Mouse (Mus musculus): ENCODE results near the gene Pgm2.
A peak's percentile ranks its signal among the peaks of the same experiment; 100 is the strongest.

Pgm2 gene

GRCm38 (mm10) chr5:64092748-64093292 lies at the start of gene Pgm2:
Gene Pgm2 (plus strand): TSS chr5:64092950.
- DNase-seq, result peak; percentile 88

GRCm38 (mm10) chr5:64043694-64044453 lies 48.9 kb upstream of the Pgm2 start:
- DNase-seq, result no peak

- DNase-seq, result no peak
Measured at GRCm38 (mm10) chr5:64044790-64045189, 48.0 kb upstream of the Pgm2 start.

- DNase-seq, result peak; percentile 72
Measured at GRCm38 (mm10) chr5:64045502-64045901, 47.2 kb upstream of the Pgm2 start.

GRCm38 (mm10) chr5:64046995-64047394 lies 45.8 kb upstream of the Pgm2 start:
- DNase-seq, result no peak

- DNase-seq, result no peak
Measured at GRCm38 (mm10) chr5:64047921-64048320, 44.8 kb upstream of the Pgm2 start.

GRCm38 (mm10) chr5:64048605-64049004 lies 44.1 kb upstream of the Pgm2 start:
- no peak for DNase-seq

GRCm38 (mm10) chr5:64049256-64049655 lies 43.5 kb upstream of the Pgm2 start:
- no peak for DNase-seq

GRCm38 (mm10) chr5:64053010-64053409 lies 39.7 kb upstream of the Pgm2 start:
- no peak for DNase-seq

- DNase-seq, result no peak
Measured at GRCm38 (mm10) chr5:64056210-64056609, 36.5 kb upstream of the Pgm2 start.

GRCm38 (mm10) chr5:64060881-64061280 lies 31.9 kb upstream of the Pgm2 start:
- DNase-seq, result no peak

- DNase-seq, result no peak
Measured at GRCm38 (mm10) chr5:64061643-64062042, 31.1 kb upstream of the Pgm2 start.

GRCm38 (mm10) chr5:64062882-64063621 lies 29.7 kb upstream of the Pgm2 start:
- no peak for DNase-seq

GRCm38 (mm10) chr5:64063622-64064355 lies 29.0 kb upstream of the Pgm2 start:
- DNase-seq, result no peak

GRCm38 (mm10) chr5:64064401-64064800 lies 28.3 kb upstream of the Pgm2 start:
- no peak for DNase-seq

- no peak for DNase-seq
Measured at GRCm38 (mm10) chr5:64065497-64066046, 27.2 kb upstream of the Pgm2 start.

GRCm38 (mm10) chr5:64066159-64066558 lies 26.6 kb upstream of the Pgm2 start:
- DNase-seq, result no peak

- DNase-seq, result no peak
Measured at GRCm38 (mm10) chr5:64067576-64067975, 25.2 kb upstream of the Pgm2 start.

- DNase-seq, result peak; percentile 79
Measured at GRCm38 (mm10) chr5:64070081-64070673, 22.6 kb upstream of the Pgm2 start.

- no peak for DNase-seq
Measured at GRCm38 (mm10) chr5:64070742-64071476, 21.8 kb upstream of the Pgm2 start.

GRCm38 (mm10) chr5:64074455-64074854 lies 18.3 kb upstream of the Pgm2 start:
- DNase-seq, result no peak

- DNase-seq, result peak; percentile 49
Measured at GRCm38 (mm10) chr5:64075506-64075905, 17.2 kb upstream of the Pgm2 start.
